ENCODE assay signal across 37 mouse cellular contexts in genomic region chr1:90010077-90010476, GRCm38 (mm10). TPM values are rescaled to one million over a fixed set of nuclear protein-coding genes. Genes with fewer than 3 reads are reported as not detected.
"Had no signal": no experiment of that assay in that cellular context is flagged by ENCODE, and none has a peak within 500 bp of the region (broad histone marks: within the 10 kb centered on the region; RNA-seq: fewer than 3 reads in every experiment).

No protein-coding gene starts in this region.

- H3K9me3 ChIP-seq: heart, embryonic 15.5 days; hindbrain, embryonic 13.5 days; hindbrain, embryonic 15.5 days had no signal

- H3K27ac ChIP-seq: heart, embryonic 10.5 days; heart, embryonic 13.5 days; heart, embryonic 15.5 days; hindbrain, embryonic 10.5 days; hindbrain, embryonic 12.5 days; hindbrain, embryonic 13.5 days; hindbrain, embryonic 14.5 days; hindbrain, embryonic 15.5 days; hindbrain, postnatal 0 days; kidney, postnatal 0 days; layer of hippocampus, adult 2 months; left cerebral cortex, adult 2 months had no signal

- H3K4me1 ChIP-seq: heart, embryonic 15.5 days; hindbrain, embryonic 10.5 days; hindbrain, embryonic 12.5 days; hindbrain, embryonic 15.5 days had no signal

- H3K4me2 ChIP-seq: heart, embryonic 11.5 days; heart, embryonic 12.5 days; heart, embryonic 13.5 days; heart, embryonic 15.5 days; hindbrain, embryonic 12.5 days; hindbrain, embryonic 13.5 days; hindbrain, embryonic 14.5 days; hindbrain, embryonic 15.5 days had no signal

- H3K27me3 ChIP-seq: heart, embryonic 12.5 days; heart, embryonic 15.5 days; hindbrain, embryonic 12.5 days; hindbrain, embryonic 15.5 days had no signal

- H3K4me3 ChIP-seq: heart, embryonic 10.5 days; heart, embryonic 12.5 days; heart, embryonic 13.5 days; heart, embryonic 15.5 days; hindbrain, embryonic 10.5 days; hindbrain, embryonic 12.5 days; hindbrain, embryonic 13.5 days; hindbrain, embryonic 15.5 days; layer of hippocampus, adult 2 months; left cerebral cortex, adult 2 months had no signal

- ATAC-seq: hindbrain, embryonic 16.5 days; hindbrain, postnatal 0 days; inflammation-experienced regulatory T-cells, adult 6 months; intestine, embryonic 16.5 days; intestine, postnatal 0 days had no signal

- H3K36me3 ChIP-seq: heart, embryonic 10.5 days; heart, embryonic 12.5 days; heart, embryonic 13.5 days; heart, embryonic 15.5 days; hindbrain, embryonic 10.5 days; hindbrain, embryonic 12.5 days; hindbrain, embryonic 13.5 days; hindbrain, embryonic 15.5 days had no signal

- H3K9ac ChIP-seq: heart, embryonic 12.5 days; heart, embryonic 13.5 days; heart, embryonic 15.5 days; hindbrain, embryonic 12.5 days; hindbrain, embryonic 13.5 days; hindbrain, embryonic 14.5 days; hindbrain, embryonic 15.5 days had no signal

- DNase-seq: heart, postnatal 10 days; heart, postnatal 14 days; heart, postnatal 36 days; heart, postnatal 4 days; kidney, adult 11 months; kidney, adult 18-20 months; kidney, adult 2 months; kidney, adult 8-10 months; kidney, adult 9 months; kidney, postnatal 10 days; kidney, postnatal 14 days; kidney, postnatal 36 days; kidney, postnatal 4 days; layer of hippocampus, adult 9-11 months; layer of hippocampus, postnatal 36 days had no signal

RNA-seq across cellular contexts. Expression of gene Asb18, which starts 4.4 kb away (rescaled TPM):
- polyA plus RNA-seq: inflammation-experienced regulatory T-cells, adult 6 months; intestine, embryonic 14.5 days; intestine, embryonic 16.5 days; intestine, postnatal 0 days; kidney, embryonic 14.5 days; kidney, embryonic 16.5 days; kidney, postnatal 0 days; large intestine, adult 2 months had no signal
